Mouse (Mus musculus) ovary, postnatal 36 days (tissue): Measurements from ENCODE around the gene Knstrn.
A peak's percentile ranks its signal among the peaks of the same experiment; 100 is the strongest.

Experiments
- DNase-seq: peaks from one replicate; pipeline ENCODE4 v3.0.0; 2022; ENCODE audit warnings: low spot score, mixed read lengths

Knstrn gene

GRCm38 (mm10) chr2:118899981-118900825 lies 86.4 kb downstream of the Knstrn start, which contains the start of gene Bahd1:
Gene Bahd1, plus strand, starts transcription at chr2:118900377.
- peak; percentile 38 for DNase-seq

- DNase-seq: no peak
Measured at GRCm38 (mm10) chr2:118900826-118901140, 87.0 kb downstream of the Knstrn start.

GRCm38 (mm10) chr2:118901175-118902031 lies 87.6 kb downstream of the Knstrn start:
- DNase-seq: peak; percentile 98

GRCm38 (mm10) chr2:118902051-118903025 lies 88.5 kb downstream of the Knstrn start:
- peak; percentile 65 for DNase-seq

GRCm38 (mm10) chr2:118903333-118903741 lies 89.5 kb downstream of the Knstrn start:
- DNase-seq: no peak
